ENCODE assay signal across 17 mouse cellular contexts in genomic region chr2:17643869-17644268, GRCm38 (mm10).
DNase-seq lines count a peak whose midpoint lies in the region; ATAC-seq and TF ChIP-seq lines count a peak whose summit lies in the region.
"Had no signal": no experiment of that assay in that cellular context is flagged by ENCODE, and none has a peak within 500 bp of the region (broad histone marks: within the 10 kb centered on the region; RNA-seq: fewer than 3 reads in every experiment).

No protein-coding gene starts in this region.

- H3K27me3 ChIP-seq in forebrain, embryonic 13.5 days, result peaks cover 11% of the 10 kb centered on the region
- H3K27me3 ChIP-seq in forebrain, embryonic 15.5 days, result no peaks in the 10 kb centered on the region
- H3K27me3 ChIP-seq in lung, postnatal 0 days (replicated peaks; ENCODE audit: insufficient read depth, low read length), result no peaks in the 10 kb centered on the region
- H3K27me3 ChIP-seq: embryonic facial prominence, embryonic 15.5 days; heart, embryonic 15.5 days; limb, embryonic 12.5 days; neural tube, embryonic 12.5 days had no signal

- H3K27ac ChIP-seq in forebrain, embryonic 13.5 days, result no peak overlapping the region
- no peak overlapping the region for H3K27ac ChIP-seq in forebrain, embryonic 15.5 days (replicated peaks)
- H3K27ac ChIP-seq in layer of hippocampus, adult 2 months, result peak overlapping the region; percentile 28; the same call in 1 of the 2 replicates
- H3K27ac ChIP-seq in lung, postnatal 0 days (ENCODE audit: low read length), result no peak overlapping the region
- H3K27ac ChIP-seq in cortical plate, adult 2 months (ENCODE audit: insufficient read depth, low read length), result no peak overlapping the region
- H3K27ac ChIP-seq: embryonic facial prominence, embryonic 15.5 days; heart, embryonic 10.5 days; heart, embryonic 15.5 days; kidney, postnatal 0 days; limb, embryonic 12.5 days; macrophage; midbrain, embryonic 13.5 days; neural tube, embryonic 12.5 days had no signal

- TF ChIP-seq POLR2A in cortical plate, adult 2 months (IDR thresholded peaks at IDR 0.05; ENCODE audit: extremely low read depth, insufficient read depth, low read length), result no peak

- H3K4me3 ChIP-seq in forebrain, embryonic 13.5 days, result no peak overlapping the region
- H3K4me3 ChIP-seq in forebrain, embryonic 15.5 days, result no peak overlapping the region
- H3K4me3 ChIP-seq in layer of hippocampus, adult 2 months, result no peak overlapping the region
- H3K4me3 ChIP-seq in lung, postnatal 0 days (ENCODE audit: low read depth, low read length), result no peak overlapping the region
- no peak overlapping the region for H3K4me3 ChIP-seq in cortical plate, adult 2 months (ENCODE audit: insufficient read depth, low read length)
- H3K4me3 ChIP-seq: embryonic facial prominence, embryonic 15.5 days; heart, embryonic 10.5 days; heart, embryonic 15.5 days; limb, embryonic 12.5 days; midbrain, embryonic 13.5 days; myocyte; neural tube, embryonic 12.5 days had no signal

- H3K4me2 ChIP-seq in forebrain, embryonic 13.5 days, result no peak overlapping the region
- no peak overlapping the region for H3K4me2 ChIP-seq in forebrain, embryonic 15.5 days (replicated peaks)
- no peak overlapping the region for H3K4me2 ChIP-seq in lung, postnatal 0 days (replicated peaks; ENCODE audit: low read depth, low read length)
- H3K4me2 ChIP-seq: embryonic facial prominence, embryonic 15.5 days; heart, embryonic 15.5 days; limb, embryonic 12.5 days; midbrain, embryonic 13.5 days; neural tube, embryonic 12.5 days had no signal

- WGBS in forebrain, embryonic 13.5 days, result 45% methylated on average over 7 of the region's 7 CpGs
- 44% methylated on average over 7 of the region's 7 CpGs for WGBS in forebrain, embryonic 15.5 days
- 59% methylated on average over 7 of the region's 7 CpGs for WGBS in lung, postnatal 0 days

- no peaks in the 10 kb centered on the region for H3K9me3 ChIP-seq in forebrain, embryonic 13.5 days (replicated peaks)
- H3K9me3 ChIP-seq in forebrain, embryonic 15.5 days, result no peaks in the 10 kb centered on the region
- no peaks in the 10 kb centered on the region for H3K9me3 ChIP-seq in lung, postnatal 0 days (ENCODE audit: low read length)
- H3K9me3 ChIP-seq: embryonic facial prominence, embryonic 15.5 days; heart, embryonic 10.5 days; heart, embryonic 15.5 days; limb, embryonic 12.5 days; midbrain, embryonic 13.5 days; neural tube, embryonic 12.5 days had no signal

- TF ChIP-seq CTCF in layer of hippocampus, adult 2 months (conservative IDR thresholded peaks at IDR 0.05), result peak; percentile 49
- TF ChIP-seq CTCF in lung, postnatal 0 days (IDR thresholded peaks at IDR 0.05), result peak; percentile 15; the same call in 1 of the 2 replicates
- 0 out of 2 replicates have a peak, but pooled peaks have one; percentile 4 for TF ChIP-seq CTCF in cortical plate, adult 2 months (IDR thresholded peaks at IDR 0.05; ENCODE audit: extremely low read depth, insufficient read depth, low read length)

- H3K9ac ChIP-seq in forebrain, embryonic 13.5 days, result no peak overlapping the region
- H3K9ac ChIP-seq in forebrain, embryonic 15.5 days (replicated peaks), result no peak overlapping the region
- H3K9ac ChIP-seq in lung, postnatal 0 days (replicated peaks; ENCODE audit: low read depth), result no peak overlapping the region
- H3K9ac ChIP-seq: embryonic facial prominence, embryonic 15.5 days; heart, embryonic 15.5 days; limb, embryonic 12.5 days; midbrain, embryonic 13.5 days; neural tube, embryonic 12.5 days had no signal

- TF ChIP-seq EP300 in lung, postnatal 0 days (IDR thresholded peaks at IDR 0.05), result no peak

- H3K4me1 ChIP-seq in forebrain, embryonic 13.5 days, result 0 out of 2 replicates have a peak, but pooled peaks cover 2% of the 10 kb centered on the region
- H3K4me1 ChIP-seq in forebrain, embryonic 15.5 days, result no peaks in the 10 kb centered on the region
- no peaks in the 10 kb centered on the region; the same call in 1 of the 2 replicates for H3K4me1 ChIP-seq in lung, postnatal 0 days (ENCODE audit: insufficient read depth, low read depth, low read length)
- H3K4me1 ChIP-seq in cortical plate, adult 2 months (ENCODE audit: control insufficient read depth, insufficient read depth, low read length), result no peaks in the 10 kb centered on the region
- H3K4me1 ChIP-seq: heart, embryonic 10.5 days; heart, embryonic 15.5 days had no signal

- ATAC-seq in forebrain, embryonic 13.5 days, result peak; percentile 26; the same call in 1 of the 2 replicates
- ATAC-seq in forebrain, embryonic 15.5 days (replicated peaks), result no peak
- no peak for ATAC-seq in lung, postnatal 0 days

- no peak for DNase-seq in layer of hippocampus, adult 2 months (ENCODE audit: low spot score in 2 of 2)
- DNase-seq in layer of hippocampus, postnatal 14 days (ENCODE audit: low spot score in 2 of 2), result no peak
- DNase-seq in lung, postnatal 0 days (ENCODE audit: low spot score), result no peak
- DNase-seq in lung, postnatal 36 days, result no peak
- no peak for DNase-seq in right cerebral cortex, postnatal 36 days (ENCODE audit: low spot score in 2 of 2)

- H3K36me3 ChIP-seq in forebrain, embryonic 13.5 days (ENCODE audit: poor library complexity, severe bottlenecking), result no peaks in the 10 kb centered on the region
- no peaks in the 10 kb centered on the region for H3K36me3 ChIP-seq in forebrain, embryonic 15.5 days
- no peaks in the 10 kb centered on the region for H3K36me3 ChIP-seq in lung, postnatal 0 days (ENCODE audit: insufficient read depth, low read length)
- H3K36me3 ChIP-seq: embryonic facial prominence, embryonic 15.5 days; heart, embryonic 10.5 days; heart, embryonic 15.5 days; limb, embryonic 12.5 days; midbrain, embryonic 13.5 days; neural tube, embryonic 12.5 days had no signal
